Mouse (Mus musculus) liver, postnatal 0 days (tissue): ENCODE measurements around the gene Patl2.

Source experiments
- CTCF ChIP-seq: sonication (generic); IDR thresholded peaks from 2 replicates; pipeline ENCODE4 v1.5.1; 2016; ENCODE audit warnings: antibody characterized with exemption, low read depth
- EP300 ChIP-seq: IDR thresholded peaks from 2 replicates; pipeline ENCODE4 v1.6.1; 2016; ENCODE audit warnings: antibody characterized with exemption, low read depth, mild to moderate bottlenecking

DNA sequence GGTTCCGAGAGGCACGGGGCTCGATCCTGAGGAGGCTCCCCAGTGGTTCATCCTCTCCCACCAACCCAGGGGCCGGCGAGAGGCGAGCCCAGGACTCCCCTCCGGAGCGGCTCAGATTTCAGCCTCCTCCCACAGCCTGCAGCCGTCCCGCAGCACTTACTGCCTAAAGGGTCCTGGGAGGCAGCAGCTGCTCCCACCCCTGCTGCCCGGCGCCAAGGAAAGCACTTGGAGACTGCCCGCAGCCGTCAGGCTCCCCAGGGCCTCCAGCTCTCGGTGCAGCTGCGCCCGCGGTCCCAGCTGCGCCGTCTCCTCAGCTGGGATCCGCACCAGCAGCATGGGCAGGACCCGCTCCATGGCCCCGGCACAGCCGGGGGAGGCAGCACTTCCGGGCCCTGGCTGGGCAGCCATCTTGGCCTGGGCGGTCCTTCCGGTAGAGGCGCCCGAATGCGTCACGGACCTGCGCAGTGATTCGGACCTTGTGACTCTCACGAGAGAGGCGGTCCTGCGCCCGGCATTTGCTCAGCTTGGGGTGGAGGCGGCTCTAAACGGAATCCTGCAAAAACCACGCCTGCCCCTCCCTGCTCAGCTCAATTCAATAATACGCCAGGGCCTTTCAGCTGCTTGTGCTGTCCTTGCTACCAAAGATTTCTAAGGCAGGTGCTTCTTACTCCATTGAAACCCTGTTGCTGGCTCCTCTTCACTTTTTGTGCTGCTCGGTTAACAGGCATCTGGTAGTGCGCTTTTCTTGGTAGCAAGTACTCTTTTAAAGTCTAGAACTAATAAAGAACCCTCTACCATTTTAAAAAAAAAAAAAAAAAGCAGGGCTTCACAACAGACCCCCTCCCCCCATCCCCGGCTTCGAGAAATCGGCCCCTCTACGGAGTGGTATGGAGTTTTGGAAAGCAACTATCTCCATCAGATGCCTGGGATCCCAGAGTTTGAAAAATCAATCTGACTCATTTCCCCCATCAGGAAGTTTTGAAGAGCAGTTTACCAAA, 67.7 kb downstream of the Patl2 start, which contains the start of gene Spg11:
- TF ChIP-seq EP300 = peak; percentile 71; the same call in 1 of the 2 replicates
- TF ChIP-seq CTCF = 0 out of 2 replicates have a peak, but pooled peaks have one; percentile 23
